Mouse (Mus musculus): ENCODE data around the gene Nkapd1. TPM values are rescaled to one million over a fixed set of nuclear protein-coding genes. Genes with fewer than 3 reads are reported as not detected.
A peak's percentile ranks its signal among the peaks of the same experiment; 100 is the strongest.

Nkapd1 gene
- polyA plus RNA-seq, 1 experiment: 13.0 TPM

DNA sequence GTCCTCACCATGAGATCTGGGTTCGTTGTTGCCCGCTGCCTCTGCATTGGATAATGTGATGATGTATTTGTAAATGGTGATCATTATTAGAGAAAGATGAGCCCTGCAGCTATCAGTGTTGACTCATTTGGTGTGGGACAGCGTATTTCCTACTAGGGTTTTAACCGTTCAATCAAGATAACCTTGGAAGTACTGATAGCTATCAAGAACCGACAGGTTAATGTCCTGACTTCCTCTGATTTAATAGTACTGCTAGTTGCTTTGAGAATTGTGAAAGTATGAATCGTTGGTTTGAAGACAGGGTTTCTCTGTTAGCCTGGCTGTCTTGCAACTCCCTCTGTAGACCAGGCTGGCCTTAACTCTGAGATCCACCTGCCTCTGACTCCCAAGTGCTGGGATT lies 12.9 kb downstream of the Nkapd1 start:
- WGBS: 3% methylated on average over 6 of the region's 6 CpGs
- TF ChIP-seq CTCF (IDR thresholded peaks at IDR 0.05; ENCODE audit: control insufficient read depth, insufficient read depth, low read length) (no peak), POLR2A (IDR thresholded peaks at IDR 0.05; ENCODE audit: borderline replicate concordance, control insufficient read depth, low read depth, low read length) (no peak)
- peak overlapping the region; percentile 85 for H3K27ac ChIP-seq (ENCODE audit: control insufficient read depth, insufficient read depth, low read depth, low read length, poor library complexity)
- peak overlapping the region; percentile 94 for H3K4me3 ChIP-seq (replicated peaks; ENCODE audit: control insufficient read depth, low read depth, low read length)
- H3K4me1 ChIP-seq (ENCODE audit: control insufficient read depth, insufficient read depth, low read length): peaks cover 6% of the 10 kb centered on the region

DNA sequence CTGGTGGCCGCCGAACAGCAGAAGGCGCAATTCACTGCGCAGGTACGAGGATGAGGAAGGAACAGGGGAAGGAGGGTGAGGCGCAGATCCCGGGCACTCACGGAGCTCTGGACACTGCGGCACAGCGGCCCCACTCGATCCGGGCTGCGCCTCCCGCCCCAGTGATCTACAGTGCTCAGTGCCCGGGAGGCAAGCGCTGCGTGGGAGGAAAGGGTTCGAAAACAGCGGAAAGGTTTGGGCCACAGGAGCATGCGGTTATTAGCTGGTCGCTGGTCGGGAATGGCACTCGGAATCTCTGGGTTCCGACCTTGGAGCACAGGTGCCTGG lies 13.3 kb downstream of the Nkapd1 start:
- WGBS: under 1% methylated on average over 24 of the region's 24 CpGs
- peak overlapping the region; percentile 85 for H3K27ac ChIP-seq (ENCODE audit: control insufficient read depth, insufficient read depth, low read depth, low read length, poor library complexity)
- TF ChIP-seq CTCF (IDR thresholded peaks at IDR 0.05; ENCODE audit: control insufficient read depth, insufficient read depth, low read length) (peak; percentile 43; the same call in 1 of the 2 replicates), POLR2A (IDR thresholded peaks at IDR 0.05; ENCODE audit: borderline replicate concordance, control insufficient read depth, low read depth, low read length) (no peak)
- H3K4me3 ChIP-seq (replicated peaks; ENCODE audit: control insufficient read depth, low read depth, low read length): peak overlapping the region; percentile 94
- H3K4me1 ChIP-seq (ENCODE audit: control insufficient read depth, insufficient read depth, low read length): peaks cover 6% of the 10 kb centered on the region

DNA sequence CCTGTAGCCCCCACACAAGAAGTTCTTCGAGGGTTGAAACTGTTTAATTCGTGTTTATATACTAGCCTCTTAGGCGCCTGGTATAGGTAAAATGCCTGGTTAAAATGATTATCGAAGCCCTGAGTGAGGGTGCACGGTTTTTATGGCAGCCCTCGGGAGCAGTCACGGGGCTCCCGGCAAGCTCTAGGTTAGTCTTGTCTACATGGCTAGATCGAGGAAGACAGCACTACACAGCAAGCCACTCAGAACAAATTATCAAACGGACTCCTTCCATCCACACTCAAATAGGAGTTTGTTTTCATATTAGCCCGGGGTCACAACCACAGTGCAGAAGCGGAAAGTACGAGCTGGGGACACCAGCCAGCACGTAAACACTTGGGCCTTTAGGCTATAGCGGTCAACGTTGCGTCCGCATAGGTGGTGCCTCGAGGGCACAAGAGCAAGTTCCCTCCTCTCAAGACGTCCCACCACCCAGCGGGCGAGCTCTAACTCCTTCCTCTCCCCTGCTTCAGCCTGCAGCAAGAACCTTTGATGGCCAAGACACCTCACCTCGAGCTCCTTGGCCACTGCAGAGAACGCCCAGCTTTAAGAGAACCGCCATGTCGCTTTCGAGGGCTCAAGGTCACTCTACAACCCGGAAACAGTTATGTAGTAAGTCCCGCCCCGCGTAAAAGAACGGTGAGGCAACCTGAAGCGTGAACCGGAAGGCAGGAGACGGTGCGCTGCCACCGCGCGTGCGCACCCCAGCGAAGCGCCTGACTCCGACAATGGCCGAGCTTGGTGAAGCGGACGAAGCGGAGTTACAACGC lies 13.9 kb downstream of the Nkapd1 start, which contains the start of the genes Sdhd and Timm8b:
Gene Sdhd, minus strand, starts transcription at position 624 of the 809 bp plus-strand sequence.
Gene Timm8b, plus strand, starts transcription at position 722 of the 809 bp plus-strand sequence.
- Histone ChIP-seq H3K4me1 (ENCODE audit: control insufficient read depth, insufficient read depth, low read length) (peaks cover 6% of the 10 kb centered on the region), H3K4me3 (replicated peaks; ENCODE audit: control insufficient read depth, low read depth, low read length) (peak within 1 kb of the TSS; percentile 94), H3K27ac (ENCODE audit: control insufficient read depth, insufficient read depth, low read depth, low read length, poor library complexity) (peak within 1 kb of the TSS; percentile 85)
- TF ChIP-seq POLR2A (IDR thresholded peaks at IDR 0.05; ENCODE audit: borderline replicate concordance, control insufficient read depth, low read depth, low read length) (peak; percentile 92), CTCF (IDR thresholded peaks at IDR 0.05; ENCODE audit: control insufficient read depth, insufficient read depth, low read length) (no peak)
- under 1% methylated on average over 48 of the region's 48 CpGs for WGBS

DNA sequence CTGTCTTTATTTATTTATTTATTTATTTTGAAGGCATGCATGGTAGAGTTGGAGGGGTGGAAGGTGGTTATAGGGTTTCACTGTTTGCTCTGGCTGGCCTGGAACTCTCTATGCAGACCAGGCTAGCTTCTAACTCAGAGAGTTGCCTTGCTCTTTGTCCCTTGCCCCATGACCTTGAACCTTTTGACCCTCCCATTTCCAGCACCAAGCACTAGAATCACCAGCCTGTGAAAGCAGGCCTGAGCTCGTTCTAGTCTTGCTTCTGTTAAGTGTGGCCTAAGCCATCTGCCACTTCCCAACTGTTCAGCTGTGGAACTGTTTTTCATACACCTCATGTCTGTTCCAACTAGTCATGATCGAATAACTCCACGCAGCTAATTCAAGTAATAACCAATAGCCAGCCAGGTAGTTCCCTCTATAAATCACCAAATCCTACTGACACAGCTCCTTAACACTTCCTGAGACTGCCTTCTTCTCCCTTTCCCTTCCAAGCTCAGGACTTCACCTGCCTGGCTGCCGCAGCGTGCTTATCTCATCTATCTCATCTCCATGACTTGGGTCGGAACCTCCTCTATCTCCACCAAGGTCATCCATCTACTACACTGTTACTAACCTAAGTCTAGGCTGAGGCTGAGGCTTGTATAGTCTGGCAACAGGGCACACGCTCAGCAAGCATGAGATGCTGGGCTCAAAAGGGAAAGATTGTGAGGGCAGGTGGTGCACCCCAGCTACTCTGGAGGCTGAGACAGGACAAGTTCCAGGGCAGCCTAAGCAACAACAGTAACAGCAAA lies 15.0 kb downstream of the Nkapd1 start:
- Histone ChIP-seq H3K4me3 (replicated peaks; ENCODE audit: control insufficient read depth, low read depth, low read length) (peak overlapping the region; percentile 53), H3K4me1 (ENCODE audit: control insufficient read depth, insufficient read depth, low read length) (peaks cover 6% of the 10 kb centered on the region), H3K27ac (ENCODE audit: control insufficient read depth, insufficient read depth, low read depth, low read length, poor library complexity) (no peak overlapping the region; the same call in 1 of the 2 replicates)
- 65% methylated on average over 7 of the region's 7 CpGs for WGBS
- TF ChIP-seq POLR2A (IDR thresholded peaks at IDR 0.05; ENCODE audit: borderline replicate concordance, control insufficient read depth, low read depth, low read length) (no peak), CTCF (IDR thresholded peaks at IDR 0.05; ENCODE audit: control insufficient read depth, insufficient read depth, low read length) (no peak)

DNA sequence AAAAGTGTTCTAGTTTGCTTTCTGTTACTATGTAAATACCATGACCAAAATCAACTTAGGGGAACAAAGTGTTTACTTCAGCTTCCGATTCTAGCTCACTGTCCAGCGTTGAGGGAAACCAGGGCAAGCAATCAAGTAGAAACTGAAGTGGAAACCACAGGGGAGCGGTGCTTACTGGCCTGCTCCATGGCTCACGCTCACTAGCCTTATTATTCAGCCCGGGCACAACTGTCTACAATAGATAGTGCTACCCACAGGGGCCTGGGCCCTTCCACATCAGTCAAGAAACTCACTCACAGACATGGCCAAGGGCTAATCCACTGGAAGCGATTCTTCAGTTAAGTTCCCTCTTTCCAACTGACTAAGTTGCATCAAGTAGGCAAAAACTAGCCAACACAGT lies 15.7 kb downstream of the Nkapd1 start:
- 35% methylated on average over 6 of the region's 6 CpGs for WGBS
- Histone ChIP-seq H3K4me1 (ENCODE audit: control insufficient read depth, insufficient read depth, low read length) (peaks cover 6% of the 10 kb centered on the region), H3K27ac (ENCODE audit: control insufficient read depth, insufficient read depth, low read depth, low read length, poor library complexity) (no peak overlapping the region), H3K4me3 (replicated peaks; ENCODE audit: control insufficient read depth, low read depth, low read length) (no peak overlapping the region)
- TF ChIP-seq POLR2A (IDR thresholded peaks at IDR 0.05; ENCODE audit: borderline replicate concordance, control insufficient read depth, low read depth, low read length) (no peak), CTCF (IDR thresholded peaks at IDR 0.05; ENCODE audit: control insufficient read depth, insufficient read depth, low read length) (no peak)

DNA sequence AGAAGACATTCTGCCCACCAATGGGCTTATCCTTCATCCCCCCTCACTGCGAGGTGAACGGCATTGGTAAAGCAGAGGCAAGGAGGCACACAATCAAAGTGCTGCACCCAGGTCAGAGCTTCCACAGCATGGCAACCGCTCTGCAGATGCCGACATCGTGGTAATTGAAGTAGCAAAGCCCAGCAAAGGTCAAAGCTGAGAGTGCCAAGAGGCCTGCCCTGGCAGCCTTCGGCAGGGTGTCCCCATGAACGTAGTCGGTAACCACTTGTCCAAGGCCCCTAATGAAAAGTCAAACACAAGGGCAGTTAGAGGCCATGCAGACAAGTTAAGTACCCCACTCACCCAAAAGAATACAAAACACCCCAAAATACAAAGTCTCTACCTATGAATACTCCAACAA lies 20.3 kb downstream of the Nkapd1 start:
- Histone ChIP-seq H3K4me1 (ENCODE audit: control insufficient read depth, insufficient read depth, low read length) (peaks cover under 1% of the 10 kb centered on the region), H3K4me3 (replicated peaks; ENCODE audit: control insufficient read depth, low read depth, low read length) (no peak overlapping the region), H3K27ac (ENCODE audit: control insufficient read depth, insufficient read depth, low read depth, low read length, poor library complexity) (no peak overlapping the region)
- WGBS: 92% methylated on average over 8 of the region's 8 CpGs
- TF ChIP-seq CTCF (IDR thresholded peaks at IDR 0.05; ENCODE audit: control insufficient read depth, insufficient read depth, low read length) (no peak), POLR2A (IDR thresholded peaks at IDR 0.05; ENCODE audit: borderline replicate concordance, control insufficient read depth, low read depth, low read length) (no peak)

DNA sequence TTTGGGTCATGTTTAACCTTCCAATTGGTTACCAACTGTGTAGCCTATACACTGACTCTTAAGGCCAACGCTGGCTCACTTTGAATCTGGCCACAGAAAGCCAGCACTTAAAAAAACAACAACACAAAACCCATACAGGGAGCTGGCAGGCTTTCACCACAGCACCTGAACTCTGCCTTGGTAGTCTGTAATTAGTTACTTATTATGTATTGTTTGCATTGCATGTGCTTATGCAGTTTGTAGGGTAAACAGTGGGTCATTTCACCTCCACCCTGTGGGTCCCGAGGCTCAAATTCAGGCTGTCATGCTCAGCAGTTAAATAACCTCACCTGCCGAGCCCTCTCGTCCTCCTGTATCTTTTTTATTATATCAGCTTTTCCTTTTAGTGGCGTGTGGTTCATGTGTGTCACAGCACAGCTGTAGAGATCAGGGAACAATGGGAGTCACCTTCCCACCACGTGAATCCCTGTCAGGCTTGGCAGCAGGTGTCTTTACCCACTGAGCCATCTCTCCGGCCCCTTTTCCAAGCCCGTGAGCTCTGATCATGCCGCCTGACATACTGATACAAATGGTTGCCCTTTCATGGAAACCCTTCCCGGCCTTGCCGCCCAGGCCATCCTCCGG lies 22.4 kb downstream of the Nkapd1 start:
- Histone ChIP-seq H3K27ac (ENCODE audit: control insufficient read depth, insufficient read depth, low read depth, low read length, poor library complexity) (no peak overlapping the region), H3K4me1 (ENCODE audit: control insufficient read depth, insufficient read depth, low read length) (peaks cover 3% of the 10 kb centered on the region), H3K4me3 (replicated peaks; ENCODE audit: control insufficient read depth, low read depth, low read length) (no peak overlapping the region)
- TF ChIP-seq POLR2A (IDR thresholded peaks at IDR 0.05; ENCODE audit: borderline replicate concordance, control insufficient read depth, low read depth, low read length) (no peak), CTCF (IDR thresholded peaks at IDR 0.05; ENCODE audit: control insufficient read depth, insufficient read depth, low read length) (no peak)
- WGBS: 83% methylated on average over 12 of the region's 12 CpGs

DNA sequence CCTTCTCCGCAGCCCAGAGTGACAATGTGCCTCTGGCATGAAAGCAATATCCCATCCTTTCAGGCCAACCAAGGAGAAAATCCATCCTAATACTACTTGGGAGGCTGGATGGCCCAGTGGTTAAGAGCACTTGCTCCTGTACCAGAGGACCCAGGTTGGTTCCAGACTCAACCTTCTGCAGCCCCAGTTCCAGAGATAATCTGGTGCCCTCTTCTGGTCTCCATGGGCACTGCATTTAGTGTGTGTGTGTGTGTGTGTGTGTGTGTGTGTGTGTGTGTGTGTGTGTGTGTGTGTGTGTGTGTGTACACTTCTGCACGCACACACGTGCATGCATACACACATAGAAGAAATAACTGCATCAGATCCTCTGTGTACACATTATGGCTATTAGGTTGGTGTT lies 23.7 kb downstream of the Nkapd1 start:
- 68% methylated on average over 3 of the region's 3 CpGs for WGBS
- peaks cover 3% of the 10 kb centered on the region for H3K4me1 ChIP-seq (ENCODE audit: control insufficient read depth, insufficient read depth, low read length)
- peak; percentile 67 for TF ChIP-seq CTCF (IDR thresholded peaks at IDR 0.05; ENCODE audit: control insufficient read depth, insufficient read depth, low read length)
- no peak for TF ChIP-seq POLR2A (IDR thresholded peaks at IDR 0.05; ENCODE audit: borderline replicate concordance, control insufficient read depth, low read depth, low read length)

More for the DNA sequence above, 23.7 kb downstream of the Nkapd1 start:
- Histone ChIP-seq H3K27ac (ENCODE audit: control insufficient read depth, insufficient read depth, low read depth, low read length, poor library complexity) (no peak overlapping the region; the same call in 1 of the 2 replicates), H3K4me3 (replicated peaks; ENCODE audit: control insufficient read depth, low read depth, low read length) (no peak overlapping the region)

Data from bone marrow, adult 2 months (tissue).